Mouse (Mus musculus) neural tube, embryonic 10.5 days (tissue): ENCODE data around the gene Cmklr1.
A peak's percentile ranks its signal among the peaks of the same experiment; 100 is the strongest.
"Not testable (repeated sequence)": the region's sequence is repeated elsewhere in the genome, so short reads cannot be mapped to it uniquely, and the experiment has no call there.

Source experiments
- DNase-seq: peaks from one replicate; pipeline ENCODE4 v3.0.0-alpha.2; 2017; ENCODE audit warnings: low spot score; ENCODE audit errors: extremely low spot score

Gene Cmklr1

GRCm38 (mm10) chr5:113590010-113590640, 60.1 kb downstream of the Cmklr1 start:
- DNase-seq = no peak

DNA sequence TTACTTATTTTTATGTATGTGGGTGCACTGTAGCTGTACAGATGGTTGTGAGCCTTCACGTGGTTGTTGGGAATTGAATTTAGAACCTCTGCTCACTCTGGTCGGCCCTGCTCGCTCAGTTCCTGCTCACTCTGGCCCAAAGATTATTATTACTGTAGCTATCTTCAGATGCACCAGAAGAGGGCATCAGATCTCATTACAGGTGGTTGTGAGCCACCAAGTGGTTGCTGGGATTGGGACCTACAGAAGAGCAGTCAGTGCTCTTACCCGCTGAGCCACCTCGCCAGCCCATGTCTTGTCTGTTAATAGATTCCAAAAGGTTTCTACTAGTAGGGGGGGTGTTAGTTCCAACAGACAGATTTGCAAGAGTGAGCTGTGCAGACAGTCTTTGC, 63.8 kb downstream of the Cmklr1 start:
- DNase-seq = not testable (repeated sequence)

- DNase-seq = not testable (repeated sequence)
Measured at GRCm38 (mm10) chr5:113585619-113586457, 64.4 kb downstream of the Cmklr1 start.

GRCm38 (mm10) chr5:113584439-113584838, 65.8 kb downstream of the Cmklr1 start:
- DNase-seq = no peak

DNA sequence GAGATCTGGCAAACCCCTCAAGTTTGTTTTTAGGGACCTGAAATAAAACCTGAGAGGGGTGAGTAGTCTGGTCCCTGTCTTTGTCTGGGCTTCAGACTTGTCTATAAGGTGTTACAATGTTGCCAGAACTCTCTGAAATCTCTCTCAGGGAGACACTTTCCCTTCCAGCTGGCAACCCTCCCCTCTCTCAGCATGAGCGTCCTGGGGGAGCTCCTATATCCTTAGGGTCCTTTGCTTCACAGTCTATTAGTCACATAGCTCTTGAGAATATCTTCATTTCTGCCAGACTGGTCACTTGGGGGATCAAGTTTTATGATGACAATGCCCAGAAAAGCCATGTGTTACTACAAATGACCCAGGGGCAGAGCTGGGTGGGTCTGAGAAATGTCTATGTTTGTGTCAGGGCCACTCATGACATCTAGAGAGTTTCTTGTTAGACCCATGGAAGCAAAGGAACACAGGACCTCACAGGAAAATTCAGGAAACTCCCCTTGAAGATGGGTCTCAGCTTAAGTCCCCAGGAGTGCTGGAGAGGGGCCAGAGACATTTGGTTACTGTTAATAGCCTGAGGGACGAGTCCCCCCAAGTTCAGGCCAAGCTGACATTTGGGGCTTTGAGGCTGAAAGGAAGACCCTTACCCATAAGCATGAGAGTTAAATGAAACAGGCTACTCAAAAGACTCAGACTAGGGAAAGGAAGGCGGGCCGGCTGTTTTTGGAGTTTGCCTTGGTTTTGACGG, 66.6 kb downstream of the Cmklr1 start:
- no peak for DNase-seq

DNA sequence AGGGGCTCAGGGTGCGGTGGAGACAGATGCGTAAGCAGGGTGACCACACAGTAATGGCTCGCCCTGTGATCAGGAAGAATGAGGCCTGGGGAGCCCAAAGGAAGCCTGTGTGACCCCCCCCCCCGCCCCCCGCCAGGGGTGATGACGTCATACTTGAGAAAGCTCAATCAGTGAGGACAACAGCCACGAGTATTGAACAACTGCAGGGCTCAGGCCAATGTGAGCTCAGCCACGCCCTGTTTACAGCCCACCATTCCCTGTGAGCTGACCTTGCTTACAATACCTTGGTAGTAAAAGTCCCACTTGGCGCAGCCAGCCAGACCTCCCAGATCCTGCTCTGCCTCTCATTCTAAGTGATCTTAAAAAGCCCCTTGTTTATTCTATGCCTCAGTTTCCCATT, 69.4 kb downstream of the Cmklr1 start:
- no peak for DNase-seq

DNA sequence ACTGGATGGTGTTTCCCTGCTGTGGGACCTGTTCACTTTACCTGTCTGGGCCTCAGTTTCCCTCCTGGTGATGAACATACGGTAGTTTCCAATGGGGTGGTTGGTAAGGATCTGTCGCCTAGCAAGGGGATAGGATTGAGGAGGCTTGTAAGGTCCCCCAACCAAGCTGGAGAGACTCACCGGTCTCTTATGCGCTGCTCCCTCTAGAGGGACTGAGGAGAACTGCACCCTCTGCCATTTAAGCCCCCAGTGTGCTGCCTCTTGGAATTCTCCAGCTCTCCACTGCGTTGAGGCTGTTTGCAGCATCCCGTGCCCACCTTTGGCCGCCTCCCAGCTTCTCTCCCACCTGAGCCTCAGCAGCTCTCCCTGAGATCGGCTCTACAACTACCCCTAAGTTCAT, 70.0 kb downstream of the Cmklr1 start:
- peak; percentile 30 for DNase-seq

- no peak for DNase-seq
Measured at GRCm38 (mm10) chr5:113579128-113579527, 71.1 kb downstream of the Cmklr1 start.

GRCm38 (mm10) chr5:113578428-113578827, 71.8 kb downstream of the Cmklr1 start:
- DNase-seq = no peak

GRCm38 (mm10) chr5:113577555-113577954, 72.7 kb downstream of the Cmklr1 start:
- no peak for DNase-seq

DNA sequence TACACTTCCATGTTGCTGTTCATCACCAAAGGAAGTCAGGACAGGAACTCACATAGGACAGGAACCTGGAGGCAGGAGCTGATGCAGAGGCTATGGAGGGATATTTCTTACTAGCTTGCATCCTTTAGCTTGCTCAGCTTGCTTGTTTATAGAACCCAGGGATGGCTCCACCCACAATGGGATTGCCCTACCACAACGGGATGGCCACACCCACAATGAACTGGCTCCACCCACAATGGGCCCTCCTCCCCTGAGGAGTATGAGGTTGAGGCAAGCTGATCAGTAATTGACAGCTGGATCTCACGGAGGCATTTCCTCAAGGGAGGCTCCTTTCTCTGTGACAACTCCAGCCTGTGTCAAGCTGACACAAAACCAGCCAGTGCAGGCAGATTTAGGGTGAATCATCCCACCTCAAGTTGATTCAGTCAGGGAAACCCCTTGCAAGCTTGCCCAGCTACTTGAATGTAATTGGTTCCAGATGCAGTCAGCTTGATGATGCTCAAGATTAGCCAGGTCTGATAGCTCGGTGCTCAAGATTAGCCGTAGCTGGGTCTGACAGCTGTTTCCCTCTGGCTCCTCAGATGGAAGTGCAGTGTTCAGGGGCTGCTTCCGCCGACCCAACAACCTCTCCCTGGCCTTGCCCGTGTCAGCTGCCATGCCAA, 80.0 kb downstream of the Cmklr1 start:
- DNase-seq = no peak

DNA sequence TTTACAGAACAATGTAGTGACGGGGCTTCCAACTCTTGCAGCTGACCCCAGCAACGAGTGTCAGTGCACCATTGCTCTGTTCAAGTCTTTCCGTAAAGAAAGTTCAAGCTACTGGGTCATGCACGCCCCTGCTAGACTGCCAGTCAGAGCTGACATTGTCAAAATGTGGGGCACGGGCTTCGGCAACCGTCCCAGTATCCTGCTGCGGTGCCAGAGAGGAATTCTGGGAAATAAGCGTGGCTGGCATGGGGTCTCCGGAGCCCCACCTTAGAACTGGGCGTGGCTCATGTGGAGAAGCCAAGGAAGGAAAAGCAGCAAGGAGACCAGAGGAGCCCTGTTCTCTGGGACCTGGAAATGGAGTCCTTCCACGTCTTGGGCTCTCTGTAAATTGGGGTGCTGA, 84.4 kb downstream of the Cmklr1 start:
- DNase-seq = no peak

DNA sequence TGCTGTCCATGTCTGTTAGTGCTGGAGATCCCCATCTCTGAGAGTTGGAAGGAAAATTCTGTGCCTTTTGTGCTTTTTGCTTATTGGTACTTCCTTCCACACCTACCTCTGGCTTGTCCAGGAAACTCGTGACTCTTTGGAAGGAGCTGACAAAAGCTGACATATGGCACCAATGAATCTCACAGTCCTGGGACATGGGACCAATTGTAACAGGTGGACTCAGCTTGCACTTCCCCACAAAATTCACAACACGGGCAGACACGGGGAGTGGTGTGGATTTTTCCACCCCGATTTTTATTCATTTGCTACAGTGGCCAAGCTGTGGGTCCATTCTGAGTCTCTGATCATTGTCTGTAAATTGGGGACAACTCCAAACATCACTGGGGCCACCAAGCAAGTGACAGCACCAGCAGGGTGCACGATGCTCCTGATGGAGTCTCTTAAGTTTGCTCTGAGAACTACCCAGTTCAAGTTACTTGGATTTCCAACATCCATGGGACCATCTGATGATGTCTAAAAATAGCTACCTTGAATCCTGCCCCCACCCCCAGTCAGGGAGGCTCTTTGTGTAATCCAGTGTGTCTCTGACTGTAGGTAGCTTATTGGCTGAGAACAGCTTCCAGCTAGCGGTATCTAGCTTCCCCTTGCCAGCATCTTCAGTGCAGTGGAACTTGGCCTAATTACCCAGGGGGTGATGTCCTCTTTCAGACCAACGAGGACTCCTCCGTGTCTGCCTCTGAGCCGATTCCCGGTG, 84.9 kb downstream of the Cmklr1 start:
- no peak for DNase-seq

GRCm38 (mm10) chr5:113564463-113564862, 85.8 kb downstream of the Cmklr1 start:
- no peak for DNase-seq
